Mouse (Mus musculus): ENCODE results near the gene Upk2. TPM values are rescaled to one million over a fixed set of nuclear protein-coding genes. Genes with fewer than 3 reads are reported as not detected.

The Upk2 gene
- total and polyA plus RNA-seq, 2 experiments, result not detected

DNA sequence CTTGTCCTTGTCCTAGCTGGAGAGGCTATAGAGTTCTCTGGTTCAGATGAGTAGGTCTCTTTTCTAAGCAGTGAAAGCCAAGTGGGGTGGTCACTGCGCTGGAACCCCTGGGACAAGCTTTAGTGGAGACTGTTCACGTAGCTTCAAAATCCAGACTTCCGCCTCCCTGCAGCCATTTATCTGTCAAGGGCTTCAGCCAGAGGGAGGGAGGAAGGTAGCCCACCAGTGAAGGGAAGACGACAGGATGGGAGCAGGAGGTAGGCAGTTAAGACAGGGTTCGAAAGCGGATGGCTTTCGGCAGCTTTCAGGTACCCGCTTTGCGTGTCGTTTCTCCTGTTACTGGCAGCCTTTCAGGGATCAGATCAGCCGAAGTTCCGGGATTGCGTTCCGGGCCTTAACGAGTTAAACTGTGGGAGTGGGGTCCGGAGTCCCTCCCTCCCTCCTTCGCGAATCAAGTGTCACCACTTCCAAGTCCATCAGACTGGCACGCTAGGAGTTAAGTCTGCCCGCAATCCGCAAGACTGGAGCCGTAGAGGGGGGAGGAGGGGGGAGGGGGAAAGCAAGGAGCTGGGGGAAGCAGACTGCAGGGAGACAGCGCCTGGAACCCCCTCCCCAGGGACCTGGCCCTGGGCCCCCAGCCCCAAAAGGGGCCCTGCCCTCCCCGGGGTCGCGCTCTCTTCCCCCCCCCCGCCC, 23.6 kb upstream of the Upk2 start:
- peak; percentile 30 for DNase-seq (ENCODE audit: extremely low read depth, low read depth, low spot score)
- H3K4me3 ChIP-seq (ENCODE audit: insufficient read depth, low read depth, low read length), result peak overlapping the region; percentile 75
- H3K4me1 ChIP-seq (ENCODE audit: control insufficient read depth, insufficient read depth, low read length), result peaks cover 6% of the 10 kb centered on the region
- H3K9ac ChIP-seq (ENCODE audit: low read depth, low read length), result peak overlapping the region; percentile 85
- H3K27me3 ChIP-seq (ENCODE audit: control insufficient read depth, insufficient read depth, low read length), result no peaks in the 10 kb centered on the region
- H3K27ac ChIP-seq (replicated peaks; ENCODE audit: insufficient read depth, low read depth, low read length), result no peak overlapping the region; the same call in 1 of the 2 replicates
- H3K36me3 ChIP-seq (ENCODE audit: control insufficient read depth, insufficient read depth, low read length), result no peaks in the 10 kb centered on the region
- peaks cover 10% of the 10 kb centered on the region; the same call in 1 of the 2 replicates for H3K79me2 ChIP-seq (ENCODE audit: control insufficient read depth, insufficient read depth, low read length)
- 2% methylated on average over 24 of the region's 27 CpGs for WGBS
- no peak for TF ChIP-seq CTCF (IDR thresholded peaks at IDR 0.05; ENCODE audit: low read depth, low read length)

DNA sequence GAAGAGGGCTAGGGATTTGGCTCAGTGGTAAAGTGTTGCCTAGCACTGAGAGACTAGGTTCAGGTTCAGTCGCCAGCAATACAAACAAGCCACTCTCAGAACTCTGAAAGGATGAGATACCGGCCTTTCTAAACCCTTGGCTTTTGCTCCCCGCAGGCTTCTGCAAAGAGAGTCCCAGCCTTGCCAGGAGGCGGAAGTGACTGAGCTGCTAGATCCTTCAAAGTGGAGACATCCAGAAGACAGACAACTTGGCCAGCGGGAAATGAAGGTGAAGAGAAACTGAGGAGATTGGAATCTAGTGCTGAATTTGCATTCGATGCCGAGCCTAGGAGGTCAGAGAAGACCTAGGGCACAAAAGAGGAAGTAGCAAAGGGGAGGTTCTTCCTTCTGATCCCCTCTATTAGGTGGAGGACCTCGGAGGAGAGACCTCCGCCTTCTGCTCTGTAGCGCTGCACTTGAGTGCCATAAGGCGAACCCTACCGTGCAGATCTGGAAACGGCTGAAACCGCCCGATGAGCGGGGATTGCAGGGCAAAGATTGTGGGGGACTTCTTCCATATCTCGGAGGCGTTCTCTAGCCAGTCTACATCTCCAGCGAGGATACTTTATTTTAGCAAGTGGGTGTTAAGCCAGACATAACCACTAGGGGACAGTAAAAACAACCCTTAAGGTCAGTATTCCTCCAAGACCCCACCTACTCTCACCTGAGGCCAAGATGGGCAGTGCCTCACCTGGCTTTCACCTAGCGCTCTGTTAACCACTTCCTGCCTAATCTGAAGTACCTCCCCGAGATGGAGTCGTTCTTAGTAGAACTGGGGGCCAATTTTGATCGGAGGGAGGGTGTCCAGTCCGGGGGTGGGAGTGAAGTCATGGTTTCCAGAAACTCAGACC, 22.8 kb upstream of the Upk2 start:
- TF ChIP-seq POLR2A (IDR thresholded peaks at IDR 0.05; ENCODE audit: extremely low read depth, insufficient read depth, low read length), result no peak
- peak; percentile 63 for TF ChIP-seq CTCF (IDR thresholded peaks at IDR 0.05; ENCODE audit: low read depth, low read length)
- Histone ChIP-seq H3K36me3 (ENCODE audit: control insufficient read depth, insufficient read depth, low read length) (no peaks in the 10 kb centered on the region), H3K9ac (ENCODE audit: low read depth, low read length) (no peak overlapping the region), H3K4me3 (ENCODE audit: insufficient read depth, low read depth, low read length) (peak overlapping the region; percentile 75; the same call in 1 of the 2 replicates), H3K27ac (replicated peaks; ENCODE audit: insufficient read depth, low read depth, low read length) (no peak overlapping the region), H3K27me3 (ENCODE audit: control insufficient read depth, insufficient read depth, low read length) (no peaks in the 10 kb centered on the region), H3K79me2 (ENCODE audit: control insufficient read depth, insufficient read depth, low read length) (0 out of 2 replicates have a peak, but pooled peaks cover 3% of the 10 kb centered on the region), H3K4me1 (ENCODE audit: control insufficient read depth, insufficient read depth, low read length) (peaks cover 6% of the 10 kb centered on the region)
- peak; percentile 68 for DNase-seq (ENCODE audit: extremely low read depth, low read depth, low spot score)
- 15% methylated on average over 24 of the region's 24 CpGs for WGBS

DNA sequence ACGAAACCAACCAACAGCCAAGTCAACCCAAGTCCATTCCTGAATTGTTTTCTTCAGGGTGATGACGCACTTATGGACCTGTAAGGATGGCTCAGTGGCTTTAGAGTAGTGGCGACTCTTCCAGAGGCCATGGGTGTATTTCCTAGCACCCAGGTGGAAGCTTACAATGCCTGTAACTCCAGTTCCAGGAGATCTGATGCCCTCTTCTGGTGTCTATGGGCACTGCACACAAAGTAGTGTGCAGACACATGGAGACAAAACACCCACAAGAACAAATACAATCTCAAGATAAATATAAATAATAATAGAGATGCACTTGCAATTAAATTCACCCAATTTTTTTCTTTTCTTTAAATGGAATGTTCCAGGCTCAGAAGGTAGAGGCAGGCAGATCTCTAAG, 21.2 kb upstream of the Upk2 start:
- Histone ChIP-seq H3K4me1 (ENCODE audit: control insufficient read depth, insufficient read depth, low read length) (peaks cover 6% of the 10 kb centered on the region), H3K4me3 (ENCODE audit: insufficient read depth, low read depth, low read length) (no peak overlapping the region), H3K27me3 (ENCODE audit: control insufficient read depth, insufficient read depth, low read length) (no peaks in the 10 kb centered on the region), H3K79me2 (ENCODE audit: control insufficient read depth, insufficient read depth, low read length) (no peaks in the 10 kb centered on the region), H3K27ac (replicated peaks; ENCODE audit: insufficient read depth, low read depth, low read length) (no peak overlapping the region), H3K36me3 (ENCODE audit: control insufficient read depth, insufficient read depth, low read length) (no peaks in the 10 kb centered on the region), H3K9ac (ENCODE audit: low read depth, low read length) (no peak overlapping the region)
- 99% methylated on average over 3 of the region's 3 CpGs for WGBS
- TF ChIP-seq POLR2A (IDR thresholded peaks at IDR 0.05; ENCODE audit: extremely low read depth, insufficient read depth, low read length) (no peak), CTCF (IDR thresholded peaks at IDR 0.05; ENCODE audit: low read depth, low read length) (peak; percentile 15; the same call in 1 of the 2 replicates)
- no peak for DNase-seq (ENCODE audit: extremely low read depth, low read depth, low spot score)

GRCm38 (mm10) chr9:44474327-44474726, 19.6 kb upstream of the Upk2 start:
- H3K27me3 ChIP-seq (ENCODE audit: control insufficient read depth, insufficient read depth, low read length), result no peaks in the 10 kb centered on the region
- no peak overlapping the region for H3K9ac ChIP-seq (ENCODE audit: low read depth, low read length)
- DNase-seq (ENCODE audit: extremely low read depth, low read depth, low spot score), result no peak
- no peaks in the 10 kb centered on the region for H3K36me3 ChIP-seq (ENCODE audit: control insufficient read depth, insufficient read depth, low read length)
- no peak overlapping the region for H3K27ac ChIP-seq (replicated peaks; ENCODE audit: insufficient read depth, low read depth, low read length)
- peaks cover 5% of the 10 kb centered on the region for H3K4me1 ChIP-seq (ENCODE audit: control insufficient read depth, insufficient read depth, low read length)
- TF ChIP-seq CTCF (IDR thresholded peaks at IDR 0.05; ENCODE audit: low read depth, low read length) (no peak), POLR2A (IDR thresholded peaks at IDR 0.05; ENCODE audit: extremely low read depth, insufficient read depth, low read length) (no peak)
- WGBS, result 8% methylated on average over 1 of the region's 1 CpGs
- no peaks in the 10 kb centered on the region for H3K79me2 ChIP-seq (ENCODE audit: control insufficient read depth, insufficient read depth, low read length)
- H3K4me3 ChIP-seq (ENCODE audit: insufficient read depth, low read depth, low read length), result no peak overlapping the region

- Histone ChIP-seq H3K36me3 (ENCODE audit: control insufficient read depth, insufficient read depth, low read length) (no peaks in the 10 kb centered on the region), H3K4me1 (ENCODE audit: control insufficient read depth, insufficient read depth, low read length) (peaks cover 3% of the 10 kb centered on the region), H3K4me3 (ENCODE audit: insufficient read depth, low read depth, low read length) (no peak overlapping the region), H3K79me2 (ENCODE audit: control insufficient read depth, insufficient read depth, low read length) (no peaks in the 10 kb centered on the region), H3K9ac (ENCODE audit: low read depth, low read length) (no peak overlapping the region), H3K27me3 (ENCODE audit: control insufficient read depth, insufficient read depth, low read length) (no peaks in the 10 kb centered on the region), H3K27ac (replicated peaks; ENCODE audit: insufficient read depth, low read depth, low read length) (no peak overlapping the region)
- TF ChIP-seq CTCF (IDR thresholded peaks at IDR 0.05; ENCODE audit: low read depth, low read length) (no peak), POLR2A (IDR thresholded peaks at IDR 0.05; ENCODE audit: extremely low read depth, insufficient read depth, low read length) (no peak)
- DNase-seq (ENCODE audit: extremely low read depth, low read depth, low spot score), result no peak
- WGBS, result 64% methylated on average over 3 of the region's 3 CpGs
These were observed 18.4 kb upstream of the Upk2 start for GRCm38 (mm10) chr9:44473184-44473583.

Measured in liver, adult 2 months (tissue).